ENCODE assay signal across 20 mouse cellular contexts in the genomic region with DNA sequence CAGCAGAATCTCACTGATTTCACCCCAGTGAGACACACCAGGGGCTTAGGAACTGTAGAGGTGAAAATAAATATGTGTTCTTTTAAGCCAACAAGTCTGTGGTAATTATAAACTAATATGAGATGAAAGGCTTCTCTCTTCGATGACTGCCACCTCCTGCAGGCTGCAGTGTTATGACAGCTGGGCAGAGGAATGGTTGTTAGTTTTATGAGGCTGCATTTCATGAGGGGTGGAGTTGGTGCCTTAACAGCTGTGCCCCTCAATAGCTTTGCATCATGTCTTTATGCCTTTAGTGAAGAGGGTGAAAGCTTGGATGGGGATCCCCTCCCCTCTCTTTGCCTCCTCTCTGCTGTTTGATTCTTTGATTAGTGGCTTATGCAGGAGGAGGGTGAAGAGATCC. TPM values are rescaled to one million over a fixed set of nuclear protein-coding genes. Genes with fewer than 3 reads are reported as not detected.
"Had no signal": no experiment of that assay in that cellular context is flagged by ENCODE, and none has a peak within 500 bp of the region (broad histone marks: within the 10 kb centered on the region; RNA-seq: fewer than 3 reads in every experiment).

No protein-coding gene starts in this region.

- H3K9ac ChIP-seq: kidney, embryonic 15.5 days; limb, embryonic 13.5 days; liver, embryonic 12.5 days; lung, embryonic 14.5 days; midbrain, embryonic 12.5 days; neural tube, embryonic 12.5 days; stomach, embryonic 15.5 days had no signal

- ATAC-seq: liver, embryonic 12.5 days; midbrain, embryonic 16.5 days had no signal

- H3K4me1 ChIP-seq: kidney, embryonic 15.5 days; liver, embryonic 12.5 days; megakaryocyte, embryonic 14.5 days; midbrain, embryonic 12.5 days; neural tube, embryonic 12.5 days; stomach, embryonic 15.5 days had no signal

- DNase-seq: kidney, adult 18-20 months; kidney, postnatal 25 days; layer of hippocampus, postnatal 36 days; lung, embryonic 14.5 days; lung, postnatal 10 days; right cerebral cortex, postnatal 14 days; thymus, adult 2 months; thymus, postnatal 4 days had no signal

- H3K9me3 ChIP-seq: kidney, embryonic 15.5 days; limb, embryonic 13.5 days; liver, embryonic 12.5 days; megakaryocyte, embryonic 14.5 days; midbrain, embryonic 12.5 days; neural tube, embryonic 12.5 days; stomach, embryonic 15.5 days had no signal

- H3K27ac ChIP-seq: kidney, embryonic 15.5 days; limb, embryonic 13.5 days; liver, embryonic 12.5 days; midbrain, embryonic 12.5 days; neural tube, embryonic 12.5 days; stomach, embryonic 15.5 days had no signal

- H3K27me3 ChIP-seq: kidney, embryonic 15.5 days; midbrain, embryonic 12.5 days; neural tube, embryonic 12.5 days; stomach, embryonic 15.5 days had no signal

- H3K36me3 ChIP-seq: kidney, embryonic 15.5 days; limb, embryonic 13.5 days; liver, embryonic 12.5 days; midbrain, embryonic 12.5 days; neural tube, embryonic 12.5 days; stomach, embryonic 15.5 days had no signal

- H3K4me2 ChIP-seq: kidney, embryonic 15.5 days; limb, embryonic 13.5 days; liver, embryonic 12.5 days; lung, embryonic 14.5 days; midbrain, embryonic 12.5 days; neural tube, embryonic 12.5 days; stomach, embryonic 15.5 days had no signal

- H3K4me3 ChIP-seq: kidney, embryonic 15.5 days; limb, embryonic 13.5 days; liver, embryonic 12.5 days; megakaryocyte, embryonic 14.5 days; midbrain, embryonic 12.5 days; neural tube, embryonic 12.5 days; stomach, embryonic 15.5 days had no signal

RNA-seq across cellular contexts. Expression of a gene that starts 13.8 kb away (rescaled TPM):
- polyA plus RNA-seq: kidney, embryonic 15.5 days; limb, embryonic 13.5 days; liver, embryonic 12.5 days; liver, embryonic 16.5 days; lung, embryonic 14.5 days; macrophage; midbrain, embryonic 12.5 days; midbrain, embryonic 16.5 days; neural tube, embryonic 12.5 days; spleen, adult 2 months; stomach, embryonic 15.5 days; testis, adult 2 months; thymus, adult 2 months had no signal
